Mouse (Mus musculus) forebrain, embryonic 16.5 days (tissue): Measurements from ENCODE around the gene Zfp64. TPM values are rescaled to one million over a fixed set of nuclear protein-coding genes. Genes with fewer than 3 reads are reported as not detected.

Experiments used
- ATAC-seq: fragments of 200-750 bp; cut with Nextera tagmentation; 2 replicates; pipeline ENCODE4 v1.8.0; 2017; ENCODE audit warnings: mild to moderate bottlenecking, moderate library complexity
- H3K27ac ChIP-seq: fragments of 300-500 bp; sonication (generic); 2 replicates; pipeline ENCODE4 v1.5.1; 2014; ENCODE audit warnings: low read length, control low read depth
- H3K27me3 ChIP-seq: fragments of 300-500 bp; sonication (generic); replicated peaks from 2 replicates; pipeline ENCODE4 v1.6.1; 2014; ENCODE audit warnings: low read length; ENCODE audit not compliant: control insufficient read depth, insufficient read depth
- H3K36me3 ChIP-seq: fragments of 300-500 bp; sonication (generic); 2 replicates; pipeline ENCODE4 v1.6.1; 2014; ENCODE audit not compliant: control insufficient read depth, insufficient read depth
- H3K4me1 ChIP-seq: fragments of 300-500 bp; sonication (generic); replicated peaks from 2 replicates; pipeline ENCODE4 v1.6.1; 2014; ENCODE audit warnings: low read length; ENCODE audit not compliant: control insufficient read depth, insufficient read depth
- H3K4me2 ChIP-seq: fragments of 300-500 bp; sonication (generic); 2 replicates; pipeline ENCODE4 v1.6.1; 2014; ENCODE audit warnings: mild to moderate bottlenecking, low read length, control low read depth
- H3K4me3 ChIP-seq: fragments of 300-500 bp; sonication (generic); replicated peaks from 2 replicates; pipeline ENCODE4 v1.5.1; 2014; ENCODE audit warnings: mild to moderate bottlenecking, low read length, control low read depth
- H3K9ac ChIP-seq: fragments of 300-500 bp; sonication (generic); replicated peaks from 2 replicates; pipeline ENCODE4 v1.6.1; 2014; ENCODE audit warnings: low read depth, low read length, control low read depth
- H3K9me3 ChIP-seq: fragments of 300-500 bp; sonication (generic); 2 replicates; pipeline ENCODE4 v1.6.1; 2016; ENCODE audit warnings: low read length; ENCODE audit not compliant: control insufficient read depth
- WGBS: fragments of 180-500 bp; shearing (Covaris S2); extraction: QIAGEN DNeasy Blood & Tissue Kit; methylation state at CpG from one replicate; pipeline ENCODE4 v1.1.7; 2014; 5-methylcytosine and 5-hydroxymethylcytosine counted together
- polyA plus RNA-seq: library from polyadenylated mRNA; unstranded; fragments of >200 nt; fragmentation: Nextera tagmentation; extraction: Ambion mirVana; gene quantifications from 2 replicates; pipeline ENCODE4 v1.2.1, GENCODE M21; 2015

Zfp64 gene
- polyA plus RNA-seq, 1 experiment from 2014 or later, result 32.7 TPM

- Histone ChIP-seq H3K4me2 (no peak overlapping the region), H3K4me1 (no peaks in the 10 kb centered on the region), H3K4me3 (no peak overlapping the region), H3K9ac (no peak overlapping the region), H3K27ac (no peak overlapping the region), H3K9me3 (no peaks in the 10 kb centered on the region), H3K36me3 (no peaks in the 10 kb centered on the region), H3K27me3 (no peaks in the 10 kb centered on the region)
- peak; percentile 90 for ATAC-seq
- 70% methylated on average over 6 of the region's 6 CpGs for WGBS
Observed at GRCm38 (mm10) chr2:168980859-168981258, 25.5 kb upstream of the Zfp64 start.

DNA sequence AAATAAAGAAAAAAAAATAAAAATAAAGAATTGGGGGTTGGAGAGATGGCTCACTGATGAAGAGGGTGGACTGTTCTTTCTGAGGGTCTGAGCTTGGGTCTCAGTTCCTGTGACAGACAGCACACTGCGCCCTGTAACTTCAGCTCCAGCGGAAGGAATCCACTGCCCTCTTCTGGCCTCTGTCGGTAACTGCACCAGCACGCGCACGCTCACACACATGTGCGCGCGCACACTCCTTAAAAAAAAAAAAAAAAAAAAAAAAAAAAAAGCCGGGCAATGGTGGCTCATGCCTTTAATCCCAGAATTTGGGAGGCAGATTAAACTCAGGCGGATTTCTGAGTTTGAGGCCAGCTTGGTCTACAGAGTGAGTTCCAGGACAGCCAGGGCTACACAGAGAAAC lies 24.4 kb upstream of the Zfp64 start:
- Histone ChIP-seq H3K36me3 (no peaks in the 10 kb centered on the region), H3K27ac (no peak overlapping the region), H3K9me3 (no peaks in the 10 kb centered on the region), H3K4me1 (no peaks in the 10 kb centered on the region), H3K9ac (no peak overlapping the region), H3K4me2 (no peak overlapping the region), H3K4me3 (no peak overlapping the region), H3K27me3 (no peaks in the 10 kb centered on the region)
- no peak for ATAC-seq
- WGBS, result 62% methylated on average over 11 of the region's 11 CpGs

DNA sequence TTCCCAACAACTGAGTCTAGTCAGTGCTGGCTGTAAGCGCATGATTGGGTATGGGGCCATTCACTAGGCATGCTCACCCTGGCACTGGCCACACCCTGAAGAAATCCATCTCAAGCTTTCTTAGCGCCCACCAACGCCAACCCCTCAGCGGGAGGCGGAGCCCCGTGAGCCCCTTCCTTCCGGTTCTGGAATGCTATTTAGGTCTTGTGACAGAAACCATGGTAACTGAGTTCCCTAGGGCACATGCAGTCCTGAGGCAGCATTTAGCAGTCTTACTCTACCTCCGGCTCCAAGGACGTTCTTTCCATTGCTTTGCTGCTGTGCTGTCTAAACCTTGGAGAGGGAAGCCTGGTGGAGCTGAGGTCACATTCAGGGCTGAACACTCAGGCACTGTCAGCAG lies 22.6 kb upstream of the Zfp64 start:
- Histone ChIP-seq H3K9ac (no peak overlapping the region), H3K27ac (no peak overlapping the region), H3K4me3 (no peak overlapping the region), H3K27me3 (no peaks in the 10 kb centered on the region), H3K4me2 (no peak overlapping the region), H3K4me1 (no peaks in the 10 kb centered on the region), H3K9me3 (no peaks in the 10 kb centered on the region), H3K36me3 (no peaks in the 10 kb centered on the region)
- WGBS, result 57% methylated on average over 9 of the region's 9 CpGs
- ATAC-seq, result no peak

DNA sequence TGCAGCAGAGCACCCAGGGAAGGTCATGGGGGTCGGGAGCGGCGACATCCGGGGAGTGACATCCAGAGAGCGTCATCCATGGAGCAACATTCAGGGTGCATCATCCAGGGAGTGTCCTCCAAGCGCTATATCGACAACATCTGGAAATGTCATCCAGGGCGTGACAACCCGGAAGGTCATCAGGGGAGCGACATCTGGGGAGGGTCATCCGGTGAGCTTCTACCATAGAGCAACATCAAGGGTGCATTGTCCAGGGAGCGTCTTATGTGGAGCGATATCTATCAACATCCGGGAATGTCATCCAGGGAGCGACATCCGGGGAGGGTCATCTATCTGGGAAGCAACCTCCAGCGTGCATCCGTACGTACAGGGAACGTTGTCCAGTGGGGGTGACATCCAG lies 14.7 kb upstream of the Zfp64 start:
- Histone ChIP-seq H3K27me3 (no peaks in the 10 kb centered on the region), H3K27ac (no peak overlapping the region), H3K9ac (no peak overlapping the region), H3K9me3 (peaks cover 9% of the 10 kb centered on the region; the same call in 1 of the 2 replicates), H3K36me3 (no peaks in the 10 kb centered on the region), H3K4me2 (no peak overlapping the region), H3K4me1 (no peaks in the 10 kb centered on the region), H3K4me3 (no peak overlapping the region)
- 97% methylated on average over 20 of the region's 20 CpGs for WGBS
- no peak for ATAC-seq

- WGBS, result 78% methylated on average over 12 of the region's 12 CpGs
- H3K27ac ChIP-seq, result no peak overlapping the region
- peaks cover 13% of the 10 kb centered on the region for H3K9me3 ChIP-seq
- H3K4me3 ChIP-seq, result no peak overlapping the region
- no peak overlapping the region for H3K9ac ChIP-seq
- no peak for ATAC-seq
- no peaks in the 10 kb centered on the region for H3K27me3 ChIP-seq
- H3K4me1 ChIP-seq, result no peaks in the 10 kb centered on the region
- no peak overlapping the region for H3K4me2 ChIP-seq
- H3K36me3 ChIP-seq, result no peaks in the 10 kb centered on the region
Observed at GRCm38 (mm10) chr2:168968136-168968925, 12.9 kb upstream of the Zfp64 start.

DNA sequence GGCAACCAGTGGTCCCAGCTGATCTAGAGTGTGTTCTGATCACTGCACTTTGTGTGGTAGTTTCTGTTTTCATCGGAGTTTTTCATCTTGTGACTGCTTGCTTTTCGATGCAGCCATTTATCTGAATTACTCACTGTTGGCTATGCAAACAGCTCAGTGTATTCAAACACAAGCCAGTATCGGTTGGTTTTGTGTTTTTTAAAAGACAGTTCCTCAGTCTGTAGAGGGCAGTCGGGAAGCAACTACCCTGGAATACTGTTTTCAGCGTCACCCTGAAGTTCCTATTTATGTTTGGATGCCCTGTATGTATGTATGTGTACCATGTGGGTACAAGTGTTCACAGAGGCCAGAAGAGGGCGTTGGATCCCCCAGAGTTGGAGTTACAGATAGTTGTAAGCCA lies 11.1 kb upstream of the Zfp64 start:
- Histone ChIP-seq H3K4me2 (no peak overlapping the region), H3K27ac (no peak overlapping the region), H3K4me1 (no peaks in the 10 kb centered on the region), H3K27me3 (no peaks in the 10 kb centered on the region), H3K36me3 (no peaks in the 10 kb centered on the region), H3K9me3 (peaks cover 13% of the 10 kb centered on the region), H3K4me3 (no peak overlapping the region), H3K9ac (no peak overlapping the region)
- ATAC-seq, result no peak
- 81% methylated on average over 6 of the region's 6 CpGs for WGBS

- Histone ChIP-seq H3K4me2 (no peak overlapping the region), H3K27me3 (no peaks in the 10 kb centered on the region), H3K36me3 (no peaks in the 10 kb centered on the region), H3K27ac (no peak overlapping the region), H3K9me3 (peaks cover 13% of the 10 kb centered on the region), H3K9ac (no peak overlapping the region), H3K4me3 (no peak overlapping the region), H3K4me1 (no peaks in the 10 kb centered on the region)
- ATAC-seq, result no peak
- 98% methylated on average over 5 of the region's 5 CpGs for WGBS
Observed at GRCm38 (mm10) chr2:168964849-168965248, 9.5 kb upstream of the Zfp64 start.

GRCm38 (mm10) chr2:168961729-168962666 lies 6.6 kb upstream of the Zfp64 start:
- no peak overlapping the region for H3K4me2 ChIP-seq
- H3K4me3 ChIP-seq, result no peak overlapping the region
- no peak overlapping the region for H3K27ac ChIP-seq
- no peak overlapping the region for H3K9ac ChIP-seq
- 91% methylated on average over 4 of the region's 4 CpGs for WGBS
- no peaks in the 10 kb centered on the region for H3K36me3 ChIP-seq
- ATAC-seq, result no peak
- H3K27me3 ChIP-seq, result no peaks in the 10 kb centered on the region
- H3K4me1 ChIP-seq, result no peaks in the 10 kb centered on the region
- H3K9me3 ChIP-seq, result peaks cover 13% of the 10 kb centered on the region

- Histone ChIP-seq H3K9ac (no peak overlapping the region), H3K27ac (no peak overlapping the region), H3K36me3 (no peaks in the 10 kb centered on the region), H3K4me2 (no peak overlapping the region), H3K4me1 (peaks cover 2% of the 10 kb centered on the region; the same call in 1 of the 2 replicates), H3K4me3 (no peak overlapping the region), H3K9me3 (peaks cover 10% of the 10 kb centered on the region), H3K27me3 (no peaks in the 10 kb centered on the region)
- ATAC-seq, result no peak
- 93% methylated on average over 3 of the region's 3 CpGs for WGBS
Observed at GRCm38 (mm10) chr2:168960814-168961213, 5.4 kb upstream of the Zfp64 start.
